Mouse (Mus musculus) forebrain, postnatal 0 days (tissue): ENCODE results near the gene Srpk1. TPM values are rescaled to one million over a fixed set of nuclear protein-coding genes. Genes with fewer than 3 reads are reported as not detected.
A peak's percentile ranks its signal among the peaks of the same experiment; 100 is the strongest.

Source experiments
- ATAC-seq: fragments of 200-750 bp; cut with Nextera tagmentation; 2 replicates; pipeline ENCODE4 v1.8.0; 2017; ENCODE audit warnings: mild to moderate bottlenecking, moderate library complexity
- DNase-seq: peaks from one replicate; pipeline ENCODE4 v3.0.0-alpha.2; 2015
- H3K27ac ChIP-seq: fragments of 300-500 bp; sonication (generic); 2 replicates; pipeline ENCODE4 v1.5.1; 2014; ENCODE audit warnings: low read depth, mild to moderate bottlenecking, antibody characterized with exemption, low read length, moderate library complexity, mixed read lengths
- H3K27me3 ChIP-seq: fragments of 300-500 bp; sonication (generic); 2 replicates; pipeline ENCODE4 v1.6.1; 2014; ENCODE audit warnings: mild to moderate bottlenecking, low read length, mixed read lengths; ENCODE audit not compliant: insufficient read depth
- H3K36me3 ChIP-seq: fragments of 300-500 bp; sonication (generic); 2 replicates; pipeline ENCODE4 v1.6.1; 2014; ENCODE audit warnings: mild to moderate bottlenecking, moderate library complexity; ENCODE audit not compliant: insufficient read depth
- H3K4me1 ChIP-seq: fragments of 300-500 bp; sonication (generic); 2 replicates; pipeline ENCODE4 v1.6.1; 2014; ENCODE audit warnings: antibody characterized with exemption; ENCODE audit not compliant: insufficient read depth
- H3K4me2 ChIP-seq: fragments of 300-500 bp; sonication (generic); 2 replicates; pipeline ENCODE4 v1.6.1; 2014; ENCODE audit warnings: low read depth, mild to moderate bottlenecking, moderate library complexity
- H3K4me3 ChIP-seq: fragments of 300-500 bp; sonication (generic); 2 replicates; pipeline ENCODE4 v1.5.1; 2014; ENCODE audit warnings: low read depth, low read length, mixed read lengths
- H3K9ac ChIP-seq: fragments of 300-500 bp; sonication (generic); 2 replicates; pipeline ENCODE4 v1.6.1; 2014; ENCODE audit warnings: mild to moderate bottlenecking
- H3K9me3 ChIP-seq: fragments of 300-500 bp; sonication (generic); 2 replicates; pipeline ENCODE4 v1.6.1; 2016; ENCODE audit warnings: low read length
- CTCF ChIP-seq: sonication (generic); IDR thresholded peaks from 2 replicates; pipeline ENCODE4 v1.5.1; 2016; ENCODE audit warnings: antibody characterized with exemption, control low read depth, low read depth
- whole genome bisulfite sequencing: fragments of 180-500 bp; shearing (Covaris S2); extraction: QIAGEN DNeasy Blood & Tissue Kit; methylation state at CpG from one replicate; pipeline ENCODE4 v1.1.7; 2014; 5-methylcytosine and 5-hydroxymethylcytosine counted together
- polyA plus RNA-seq: library from polyadenylated mRNA; unstranded; fragments of >200 nt; fragmentation: Nextera tagmentation; extraction: Ambion mirVana; gene quantifications from 2 replicates; pipeline ENCODE4 v1.2.1, GENCODE M21; 2015
- total RNA-seq: library from RNA; depleted of rRNA; stranded (reverse); fragments of >200 nt; gene quantifications from 2 replicates; pipeline ENCODE4 v1.2.3, GENCODE M21; 2014

Srpk1 gene
- total and polyA plus RNA-seq, 2 experiments from 2014 or later, result 55.4 to 75.1 TPM

GRCm38 (mm10) chr17:28613096-28613495 is 9.4 kb downstream of the Srpk1 start:
- ATAC-seq (no peak), DNase-seq (no peak)
- H3K9ac ChIP-seq, result no peak overlapping the region
- H3K4me1 ChIP-seq, result no peaks in the 10 kb centered on the region
- H3K36me3 ChIP-seq, result peaks cover 16% of the 10 kb centered on the region
- H3K27me3 ChIP-seq, result no peaks in the 10 kb centered on the region
- no peak for TF ChIP-seq CTCF
- WGBS, result 84% methylated on average over 6 of the region's 6 CpGs
- H3K4me3 ChIP-seq, result no peak overlapping the region
- no peak overlapping the region for H3K27ac ChIP-seq
- H3K9me3 ChIP-seq, result no peaks in the 10 kb centered on the region
- H3K4me2 ChIP-seq, result no peak overlapping the region

- H3K4me2 ChIP-seq, result no peak overlapping the region
- no peak for TF ChIP-seq CTCF
- no peaks in the 10 kb centered on the region for H3K4me1 ChIP-seq
- H3K27ac ChIP-seq, result no peak overlapping the region
- 81% methylated on average over 2 of the region's 2 CpGs for WGBS
- no peaks in the 10 kb centered on the region for H3K9me3 ChIP-seq
- H3K27me3 ChIP-seq, result no peaks in the 10 kb centered on the region
- peaks cover 21% of the 10 kb centered on the region for H3K36me3 ChIP-seq
- DNase-seq (no peak), ATAC-seq (no peak)
- no peak overlapping the region for H3K4me3 ChIP-seq
- no peak overlapping the region for H3K9ac ChIP-seq
These were observed 9.9 kb downstream of the Srpk1 start for GRCm38 (mm10) chr17:28612603-28613002.

GRCm38 (mm10) chr17:28609543-28609942 is 13.0 kb downstream of the Srpk1 start:
- Histone ChIP-seq H3K27ac (no peak overlapping the region), H3K4me1 (no peaks in the 10 kb centered on the region), H3K9ac (no peak overlapping the region), H3K9me3 (no peaks in the 10 kb centered on the region), H3K36me3 (peaks cover 30% of the 10 kb centered on the region), H3K4me2 (no peak overlapping the region), H3K27me3 (no peaks in the 10 kb centered on the region), H3K4me3 (no peak overlapping the region)
- WGBS, result 82% methylated on average over 3 of the region's 3 CpGs
- TF ChIP-seq CTCF, result no peak
- ATAC-seq, result no peak
- DNase-seq, result no peak

GRCm38 (mm10) chr17:28601557-28602250 is 20.8 kb downstream of the Srpk1 start:
- WGBS, result 70% methylated on average over 9 of the region's 9 CpGs
- no peak overlapping the region for H3K4me3 ChIP-seq
- no peaks in the 10 kb centered on the region for H3K4me1 ChIP-seq
- TF ChIP-seq CTCF, result no peak
- H3K9me3 ChIP-seq, result no peaks in the 10 kb centered on the region
- no peaks in the 10 kb centered on the region for H3K27me3 ChIP-seq
- ATAC-seq (no peak), DNase-seq (no peak)
- no peak overlapping the region for H3K9ac ChIP-seq
- peaks cover 81% of the 10 kb centered on the region for H3K36me3 ChIP-seq
- H3K27ac ChIP-seq, result no peak overlapping the region
- no peak overlapping the region for H3K4me2 ChIP-seq

- Histone ChIP-seq H3K4me1 (no peaks in the 10 kb centered on the region), H3K27ac (no peak overlapping the region), H3K27me3 (no peaks in the 10 kb centered on the region), H3K4me2 (no peak overlapping the region), H3K4me3 (no peak overlapping the region), H3K36me3 (peaks cover 86% of the 10 kb centered on the region), H3K9me3 (no peaks in the 10 kb centered on the region), H3K9ac (no peak overlapping the region)
- ATAC-seq (no peak), DNase-seq (no peak)
- WGBS, result 88% methylated on average over 5 of the region's 5 CpGs
- no peak for TF ChIP-seq CTCF
These were observed 21.7 kb downstream of the Srpk1 start for GRCm38 (mm10) chr17:28600780-28601179.

- H3K9ac ChIP-seq, result no peak overlapping the region
- no peak overlapping the region for H3K4me2 ChIP-seq
- no peak for TF ChIP-seq CTCF
- no peaks in the 10 kb centered on the region for H3K27me3 ChIP-seq
- no peaks in the 10 kb centered on the region for H3K9me3 ChIP-seq
- ATAC-seq, result no peak
- H3K27ac ChIP-seq, result no peak overlapping the region
- H3K4me3 ChIP-seq, result no peak overlapping the region
- H3K4me1 ChIP-seq, result no peaks in the 10 kb centered on the region
- WGBS, result 80% methylated on average over 4 of the region's 4 CpGs
- H3K36me3 ChIP-seq, result peaks cover 83% of the 10 kb centered on the region
- DNase-seq, result no peak
These were observed 28.5 kb downstream of the Srpk1 start for GRCm38 (mm10) chr17:28593965-28594364.

- Histone ChIP-seq H3K4me3 (no peak overlapping the region), H3K27me3 (no peaks in the 10 kb centered on the region), H3K9ac (no peak overlapping the region), H3K4me1 (no peaks in the 10 kb centered on the region), H3K4me2 (no peak overlapping the region), H3K36me3 (peaks cover 84% of the 10 kb centered on the region), H3K27ac (no peak overlapping the region), H3K9me3 (no peaks in the 10 kb centered on the region)
- 22% methylated on average over 4 of the region's 4 CpGs for WGBS
- peak; percentile 80 for DNase-seq
- TF ChIP-seq CTCF, result peak; percentile 89
- peak; percentile 83 for ATAC-seq
These were observed 29.5 kb downstream of the Srpk1 start for GRCm38 (mm10) chr17:28592998-28593397.
